Mouse (Mus musculus) G1E (cell line): ENCODE data around the gene Eif2s3y. TPM values are rescaled to one million over a fixed set of nuclear protein-coding genes. Genes with fewer than 3 reads are reported as not detected.

Source experiments
- ATAC-seq: 2 replicates; pipeline ENCODE4 v1.8.0; 2016; ENCODE audit warnings: mild to moderate bottlenecking; ENCODE audit not compliant: insufficient number of reproducible peaks, poor library complexity, low FRiP score, severe bottlenecking; ENCODE audit errors: extremely low read depth
- DNase-seq: peaks from one replicate; pipeline ENCODE4 v3.0.0; 2012; ENCODE audit warnings: low spot score
- H3K27me3 ChIP-seq: 2 replicates; pipeline ENCODE4 v1.6.1; 2012; ENCODE audit warnings: mild to moderate bottlenecking, low read length, inconsistent platforms; ENCODE audit not compliant: insufficient read depth
- H3K36me3 ChIP-seq: replicated peaks from 2 replicates; pipeline ENCODE3; 2012; ENCODE audit warnings: mild to moderate bottlenecking, inconsistent platforms
- H3K4me1 ChIP-seq: 2 replicates; pipeline ENCODE4 v1.6.1; 2012; ENCODE audit warnings: low read depth, low read length, inconsistent platforms, mixed read lengths; ENCODE audit not compliant: insufficient read depth
- H3K4me3 ChIP-seq: 2 replicates; pipeline ENCODE4 v1.5.1; 2012; ENCODE audit warnings: low read depth, mild to moderate bottlenecking, inconsistent platforms, low read length, moderate library complexity, mixed read lengths
- H3K9me3 ChIP-seq: replicated peaks from 2 replicates; pipeline ENCODE4 v1.6.1; 2012; ENCODE audit warnings: inconsistent platforms
- CTCF ChIP-seq: IDR thresholded peaks from 2 replicates; pipeline ENCODE4 v1.5.1; 2012; ENCODE audit warnings: low read depth, low read length, inconsistent platforms, mixed read lengths
- GATA1 ChIP-seq: IDR thresholded peaks from 2 replicates; pipeline ENCODE4 v1.6.1; 2012; ENCODE audit warnings: borderline replicate concordance, low read length, inconsistent platforms, mixed read lengths
- GATA2 ChIP-seq: IDR thresholded peaks from 2 replicates; pipeline ENCODE4 v1.6.1; 2012; ENCODE audit warnings: low read depth, low read length, inconsistent platforms, borderline replicate concordance
- POLR2AphosphoS5 ChIP-seq: IDR thresholded peaks from 2 replicates; pipeline ENCODE4 v1.6.1; 2012; ENCODE audit warnings: low read depth, low read length, inconsistent platforms; ENCODE audit not compliant: insufficient replicate concordance
- TAL1 ChIP-seq: conservative IDR thresholded peaks from 2 replicates; pipeline ENCODE4 v1.6.1; 2012; ENCODE audit warnings: low read depth, low read length, inconsistent platforms, mixed read lengths
- polyA plus RNA-seq: library from polyadenylated mRNA; stranded (reverse); fragments of >175 nt; gene quantifications from 2 replicates; pipeline ENCODE4 v1.2.3, GENCODE M21; 2012
- total RNA-seq, 2 experiments: library from RNA; stranded (forward) in 1 of 2; stranded (reverse) in 1 of 2; fragments of 200-1000 nt in 1 of 2; fragments of >200 nt in 1 of 2; fragmentation: Nextera tagmentation in 1 of 2; gene quantifications; 2 replicates each; pipeline ENCODE4 v1.2.3; 2014 to 2017

Eif2s3y gene
- total RNA-seq (2014; fragmentation: Nextera tagmentation) (not detected in 2 replicates), total RNA-seq (2017) (0.17 TPM in 1 of 2 replicates, not detected in the other), polyA plus RNA-seq (not detected in 2 replicates)

DNA sequence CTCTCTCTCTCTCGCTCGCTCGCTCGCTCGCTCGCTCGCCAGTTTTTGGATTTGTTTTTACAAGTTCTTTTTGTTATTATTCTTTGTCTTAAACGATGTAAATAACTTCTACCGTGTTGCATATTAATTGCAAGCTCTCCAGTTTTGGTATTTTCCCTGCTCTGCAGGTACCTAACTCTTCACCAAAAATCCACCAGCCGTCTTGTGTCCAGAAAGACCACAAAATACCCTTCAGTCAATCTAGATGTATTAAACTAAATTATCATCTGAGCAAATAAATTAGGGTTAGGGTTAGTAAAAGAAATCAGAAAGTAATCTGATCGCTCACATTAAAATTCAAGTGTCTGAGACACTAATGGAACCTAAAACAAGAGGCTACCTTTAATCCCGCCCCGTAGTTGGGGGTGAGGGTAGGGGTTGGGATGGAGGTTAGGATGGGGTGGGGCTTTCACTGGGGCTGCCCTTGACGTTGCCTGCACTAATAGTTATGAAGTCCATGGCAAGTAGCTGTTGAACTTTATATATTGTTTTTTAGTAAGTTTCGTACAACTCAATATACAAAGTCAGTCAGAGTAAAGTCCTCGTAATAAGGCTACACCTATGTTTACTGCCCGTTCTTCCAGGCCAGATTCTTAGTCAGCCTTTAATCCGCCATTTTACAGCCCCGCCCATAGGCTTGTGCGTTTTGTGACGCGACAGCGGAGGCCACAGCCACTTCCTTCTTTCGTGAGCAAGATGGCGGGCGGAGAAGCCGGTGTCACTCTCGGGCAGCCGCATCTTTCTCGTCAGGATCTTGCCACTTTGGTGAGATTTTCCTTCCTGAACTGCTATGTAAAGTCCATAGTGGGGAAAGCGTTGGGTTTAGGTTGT, at the start of gene Eif2s3y:
Eif2s3y (plus strand) TSS at position 662 of the 870 bp plus-strand sequence.
- TF ChIP-seq TAL1 (no peak), POLR2AphosphoS5 (no peak), CTCF (no peak), GATA2 (no peak), GATA1 (no peak)
- DNase-seq = no peak
- Histone ChIP-seq H3K4me3 (no peak within 1 kb of the TSS), H3K27me3 (no peaks in the 10 kb centered on the region), H3K9me3 (no peaks in the 10 kb centered on the region), H3K36me3 (no peaks in the 10 kb centered on the region), H3K4me1 (no peaks in the 10 kb centered on the region)
- ATAC-seq = no peak

Other genes with a start within 250 kb of the Eif2s3y start
- not detected in 2 replicates for gene Zfy1, start 213.1 kb upstream of the Eif2s3y start, total RNA-seq (2014; fragmentation: Nextera tagmentation)
- not detected in 2 replicates for gene Zfy1, start 213.1 kb upstream of the Eif2s3y start, total RNA-seq (2017)
- not detected in 2 replicates for gene Zfy1, start 213.1 kb upstream of the Eif2s3y start, polyA plus RNA-seq
- gene Uba1y, start 191.9 kb upstream of the Eif2s3y start, total RNA-seq (2014; fragmentation: Nextera tagmentation) = not detected in 2 replicates
- gene Uba1y, start 191.9 kb upstream of the Eif2s3y start, total RNA-seq (2017) = not detected in 2 replicates
- not detected in 2 replicates for gene Uba1y, start 191.9 kb upstream of the Eif2s3y start, polyA plus RNA-seq
- not detected in 2 replicates for gene Kdm5d, start 112.8 kb upstream of the Eif2s3y start, total RNA-seq (2014; fragmentation: Nextera tagmentation)
- gene Kdm5d, start 112.8 kb upstream of the Eif2s3y start, total RNA-seq (2017) = not detected in 2 replicates
- not detected in 2 replicates for gene Kdm5d, start 112.8 kb upstream of the Eif2s3y start, polyA plus RNA-seq
- gene Uty, start 235.2 kb downstream of the Eif2s3y start, total RNA-seq (2014; fragmentation: Nextera tagmentation) = not detected in 2 replicates
- gene Uty, start 235.2 kb downstream of the Eif2s3y start, total RNA-seq (2017) = not detected in 2 replicates
- not detected in 2 replicates for gene Uty, start 235.2 kb downstream of the Eif2s3y start, polyA plus RNA-seq